Mouse (Mus musculus) cerebellum, adult 2 months (tissue): Measurements from ENCODE around the gene Gm9945. TPM values are rescaled to one million over a fixed set of nuclear protein-coding genes. Genes with fewer than 3 reads are reported as not detected.
A peak's percentile ranks its signal among the peaks of the same experiment; 100 is the strongest.

Experiments
- DNase-seq, 2 experiments: peaks; one replicate each; pipeline ENCODE4 v3.0.0; 2021
- H3K27ac ChIP-seq: fragments of 200-500 bp; 2 replicates; pipeline ENCODE4 v1.5.1; 2012; ENCODE audit warnings: low read length, control low read depth, inconsistent platforms; ENCODE audit not compliant: insufficient read depth
- H3K27me3 ChIP-seq: fragments of 200-500 bp; 2 replicates; pipeline ENCODE4 v1.6.1; 2012; ENCODE audit warnings: inconsistent platforms, mild to moderate bottlenecking, low read length, moderate library complexity; ENCODE audit not compliant: control insufficient read depth, insufficient read depth
- H3K4me1 ChIP-seq: fragments of 200-500 bp; 2 replicates; pipeline ENCODE4 v1.6.1; 2011; ENCODE audit warnings: low read length; ENCODE audit not compliant: control insufficient read depth, insufficient read depth
- H3K4me3 ChIP-seq: fragments of 200-500 bp; replicated peaks from 2 replicates; pipeline ENCODE3; 2011; ENCODE audit warnings: mild to moderate bottlenecking, low read depth, low read length, control low read depth; ENCODE audit not compliant: insufficient read depth
- CTCF ChIP-seq: fragments of 200-500 bp; IDR thresholded peaks from 2 replicates; pipeline ENCODE4 v1.5.1; 2011; ENCODE audit warnings: low read depth, mild to moderate bottlenecking, control low read depth, low read length, moderate library complexity, borderline replicate concordance; ENCODE audit not compliant: insufficient read depth
- POLR2A ChIP-seq: fragments of 200-500 bp; IDR thresholded peaks from 2 replicates; pipeline ENCODE4 v1.6.1; 2011; ENCODE audit warnings: low read length, control low read depth, borderline replicate concordance; ENCODE audit not compliant: insufficient read depth
- WGBS: fragments of 180-500 bp; shearing (Covaris S2); methylation state at CpG from one replicate; pipeline ENCODE4 v1.1.7; 2018; 5-methylcytosine and 5-hydroxymethylcytosine counted together
- polyA plus RNA-seq: library from polyadenylated mRNA; depleted of rRNA; stranded (reverse); fragments of >200 nt; gene quantifications from 2 replicates; pipeline ENCODE4 v1.2.3, GENCODE M21; 2012

The Gm9945 gene
- polyA plus RNA-seq, 1 experiment: 0.65 TPM

- whole genome bisulfite sequencing: 3% methylated on average over 5 of the region's 5 CpGs
- Histone ChIP-seq H3K27me3 (no peaks in the 10 kb centered on the region), H3K4me3 (no peak overlapping the region), H3K27ac (peak overlapping the region; percentile 98), H3K4me1 (peaks cover 26% of the 10 kb centered on the region)
- DNase-seq: peak; percentile 95 to 98
- no peak for TF ChIP-seq POLR2A
- TF ChIP-seq CTCF: 0 out of 2 replicates have a peak, but pooled peaks have one; percentile 2
These were observed 25.2 kb downstream of the Gm9945 start for GRCm38 (mm10) chr11:53505026-53505663.

DNA sequence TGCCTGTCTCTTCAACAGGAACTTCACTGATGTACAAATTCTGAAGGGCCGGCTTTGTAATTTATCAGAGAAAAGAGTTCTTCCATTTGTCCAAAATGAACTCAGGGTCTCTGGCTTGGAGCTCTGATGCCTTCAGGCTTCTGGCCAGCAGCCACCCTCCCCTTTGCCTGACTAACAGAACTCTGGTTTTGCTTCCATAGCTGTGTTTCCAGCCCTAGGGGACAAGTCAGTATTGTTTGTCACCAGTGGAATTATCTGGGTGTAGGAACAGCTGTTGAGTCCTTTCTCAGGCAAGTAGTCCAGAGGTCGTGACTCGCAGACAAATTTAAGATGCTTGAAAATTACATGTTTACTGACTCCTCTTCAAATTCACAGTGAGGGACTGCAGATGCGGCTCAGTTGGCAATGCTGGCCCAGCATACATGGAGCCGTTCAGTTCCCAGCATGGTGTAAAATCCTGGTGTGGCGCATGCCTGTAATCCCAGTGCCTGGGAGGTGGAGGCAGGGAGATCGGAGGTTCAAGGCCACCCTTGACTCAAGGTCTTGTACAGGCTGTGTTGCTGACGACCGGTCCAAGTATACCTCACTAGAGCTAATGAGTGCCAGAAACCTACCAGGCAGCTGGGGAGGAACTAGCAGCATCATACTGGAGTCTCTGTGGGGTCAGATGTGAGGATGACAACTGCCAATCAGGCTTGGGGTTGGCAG, 27.3 kb downstream of the Gm9945 start:
- H3K4me3 ChIP-seq: no peak overlapping the region
- TF ChIP-seq CTCF (no peak), POLR2A (no peak)
- H3K27ac ChIP-seq: peak overlapping the region; percentile 53
- peaks cover 26% of the 10 kb centered on the region for H3K4me1 ChIP-seq
- WGBS: 65% methylated on average over 9 of the region's 9 CpGs
- DNase-seq: peak; percentile 42 to 43
- H3K27me3 ChIP-seq: no peaks in the 10 kb centered on the region

- 41% methylated on average over 7 of the region's 7 CpGs for WGBS
- DNase-seq: peak; percentile 45 to 48
- H3K4me1 ChIP-seq: peaks cover 26% of the 10 kb centered on the region
- no peaks in the 10 kb centered on the region for H3K27me3 ChIP-seq
- no peak overlapping the region for H3K4me3 ChIP-seq
- H3K27ac ChIP-seq: no peak overlapping the region; the same call in 1 of the 2 replicates
- no peak for TF ChIP-seq CTCF
These were observed 28.2 kb downstream of the Gm9945 start for GRCm38 (mm10) chr11:53508152-53508551.

- WGBS: 68% methylated on average over 3 of the region's 3 CpGs
- Histone ChIP-seq H3K27ac (no peak overlapping the region), H3K4me1 (peaks cover 26% of the 10 kb centered on the region), H3K4me3 (no peak overlapping the region), H3K27me3 (no peaks in the 10 kb centered on the region)
- no peak for TF ChIP-seq POLR2A
- DNase-seq: no peak
These were observed 28.6 kb downstream of the Gm9945 start for GRCm38 (mm10) chr11:53508591-53508990.

- TF ChIP-seq CTCF (no peak), POLR2A (no peak)
- H3K27me3 ChIP-seq: no peaks in the 10 kb centered on the region
- H3K27ac ChIP-seq: no peak overlapping the region
- DNase-seq: no peak
- H3K4me1 ChIP-seq: peaks cover 19% of the 10 kb centered on the region
- H3K4me3 ChIP-seq: no peak overlapping the region
- WGBS: 40% methylated on average over 5 of the region's 5 CpGs
These were observed 30.4 kb downstream of the Gm9945 start for GRCm38 (mm10) chr11:53510351-53510750.

- Histone ChIP-seq H3K4me3 (no peak overlapping the region), H3K27me3 (no peaks in the 10 kb centered on the region), H3K27ac (no peak overlapping the region), H3K4me1 (no peaks in the 10 kb centered on the region)
- 81% methylated on average over 8 of the region's 8 CpGs for WGBS
- no peak for DNase-seq
- no peak for TF ChIP-seq CTCF
These were observed 37.0 kb downstream of the Gm9945 start for GRCm38 (mm10) chr11:53516775-53517627.

- peak overlapping the region; percentile 78 for H3K4me3 ChIP-seq
- H3K4me1 ChIP-seq: peaks cover 10% of the 10 kb centered on the region
- no peak for DNase-seq
- no peaks in the 10 kb centered on the region for H3K27me3 ChIP-seq
- peak overlapping the region; percentile 89; the same call in 1 of the 2 replicates for H3K27ac ChIP-seq
- WGBS: 63% methylated on average over 5 of the region's 5 CpGs
- TF ChIP-seq POLR2A (no peak), CTCF (no peak)
These were observed 38.8 kb downstream of the Gm9945 start for GRCm38 (mm10) chr11:53518759-53519158.
